Comparison of ENCODE assay signal across 9 mouse cellular contexts in the genomic region with DNA sequence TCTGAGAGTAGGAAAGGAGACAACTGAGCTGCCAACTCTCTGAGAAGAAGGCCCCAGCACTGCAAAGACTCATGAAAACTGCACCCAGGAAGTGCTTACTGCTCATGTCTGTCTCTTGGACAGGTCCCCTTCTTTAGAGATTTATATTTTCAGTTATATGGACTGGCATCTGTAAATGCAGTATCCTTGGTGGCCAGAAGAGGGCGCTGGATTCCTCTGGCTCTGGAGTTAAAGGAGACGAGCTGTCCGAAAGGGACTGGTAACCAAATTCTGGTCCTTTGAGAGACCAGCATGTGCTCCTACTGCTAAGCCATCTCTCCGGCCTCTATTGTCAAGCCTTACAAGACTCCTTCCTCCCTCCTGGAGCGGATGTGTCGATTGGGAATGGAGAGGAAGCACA. TPM values are rescaled to one million over a fixed set of nuclear protein-coding genes. Genes with fewer than 3 reads are reported as not detected.
DNase-seq lines count a peak whose midpoint lies in the region; ATAC-seq and TF ChIP-seq lines count a peak whose summit lies in the region.
"Had no signal": no experiment of that assay in that cellular context is flagged by ENCODE, and none has a peak within 500 bp of the region (broad histone marks: within the 10 kb centered on the region; RNA-seq: fewer than 3 reads in every experiment).

No protein-coding gene starts in this region.

- no peak overlapping the region for H3K4me2 ChIP-seq in stomach, postnatal 0 days (replicated peaks; ENCODE audit: low read depth)
- H3K4me2 ChIP-seq: limb, embryonic 15.5 days had no signal

- H3K27ac ChIP-seq in cortical plate, adult 2 months (ENCODE audit: insufficient read depth, low read length) = no peak overlapping the region
- H3K27ac ChIP-seq in stomach, postnatal 0 days (replicated peaks) = no peak overlapping the region
- H3K27ac ChIP-seq: limb, embryonic 15.5 days had no signal

- no peaks in the 10 kb centered on the region for H3K9me3 ChIP-seq in stomach, postnatal 0 days (ENCODE audit: control insufficient read depth, low read length)
- H3K9me3 ChIP-seq: limb, embryonic 15.5 days had no signal

- peak; percentile 73 for DNase-seq in CD4-positive, CD25-positive, alpha-beta regulatory T cell, adult 2 months (ENCODE audit: low read depth, low spot score)
- no peak for DNase-seq in lung, adult 2 months
- no peak for DNase-seq in lung, adult 18-20 months
- DNase-seq in stomach, postnatal 0 days (ENCODE audit: low spot score) = peak; percentile 50
- DNase-seq in left cerebral cortex, adult 9 months (ENCODE audit: low spot score in 2 of 2) = no peak
- no peak for DNase-seq in right cerebral cortex, adult 18-20 months

- ATAC-seq in CD4-positive, CD25-positive, alpha-beta regulatory T cell, adult 4 months = no peak
- ATAC-seq in stomach, postnatal 0 days (ENCODE audit: low FRiP score, low TSS enrichment) = no peak

- no peaks in the 10 kb centered on the region for H3K4me1 ChIP-seq in lung, adult 2 months (ENCODE audit: control insufficient read depth, insufficient read depth, low read length)
- H3K4me1 ChIP-seq in cortical plate, adult 2 months (ENCODE audit: control insufficient read depth, insufficient read depth, low read length) = no peaks in the 10 kb centered on the region
- no peaks in the 10 kb centered on the region for H3K4me1 ChIP-seq in stomach, postnatal 0 days (replicated peaks; ENCODE audit: control insufficient read depth, insufficient read depth)

- TF ChIP-seq POLR2A in lung, adult 2 months (IDR thresholded peaks at IDR 0.05; ENCODE audit: borderline replicate concordance, extremely low read depth, low read depth, low read length) = no peak
- TF ChIP-seq POLR2A in cortical plate, adult 2 months (IDR thresholded peaks at IDR 0.05; ENCODE audit: extremely low read depth, insufficient read depth, low read length) = no peak

- WGBS in lung, adult 2 months = 48% methylated on average over 6 of the region's 6 CpGs
- 43% methylated on average over 6 of the region's 6 CpGs for WGBS in stomach, postnatal 0 days

- no peaks in the 10 kb centered on the region for H3K36me3 ChIP-seq in stomach, postnatal 0 days (ENCODE audit: control insufficient read depth, insufficient read depth, low read length)
- H3K36me3 ChIP-seq: limb, embryonic 15.5 days had no signal

- TF ChIP-seq EP300 in stomach, postnatal 0 days (optimal IDR thresholded peaks at IDR 0.05) = no peak

- H3K4me3 ChIP-seq in lung, adult 2 months (replicated peaks; ENCODE audit: extremely low read depth, low read depth, low read length) = no peak overlapping the region
- H3K4me3 ChIP-seq in cortical plate, adult 2 months (ENCODE audit: insufficient read depth, low read length) = no peak overlapping the region
- H3K4me3 ChIP-seq in stomach, postnatal 0 days (ENCODE audit: low read depth, low read length) = no peak overlapping the region
- H3K4me3 ChIP-seq: limb, embryonic 15.5 days had no signal

- H3K27me3 ChIP-seq in stomach, postnatal 0 days (ENCODE audit: control insufficient read depth, insufficient read depth, low read length) = no peaks in the 10 kb centered on the region

- H3K9ac ChIP-seq in stomach, postnatal 0 days (ENCODE audit: low read length) = no peak overlapping the region
- H3K9ac ChIP-seq: limb, embryonic 15.5 days had no signal

- peak; percentile 60 for TF ChIP-seq CTCF in lung, adult 2 months (IDR thresholded peaks at IDR 0.05; ENCODE audit: insufficient read depth, low read length)
- peak; percentile 34 for TF ChIP-seq CTCF in cortical plate, adult 2 months (IDR thresholded peaks at IDR 0.05; ENCODE audit: extremely low read depth, insufficient read depth, low read length)
- TF ChIP-seq CTCF in stomach, postnatal 0 days (IDR thresholded peaks at IDR 0.05; ENCODE audit: low read depth) = peak; percentile 73

RNA-seq across cellular contexts. Expression of a gene that starts 26.9 kb away (rescaled TPM):
- polyA plus RNA-seq in CD4-positive, CD25-positive, alpha-beta regulatory T cell, adult 4 months (2017; shearing (Covaris generic)) = 1 to 10 TPM; 3.2 to 4.8 TPM
- 48.2 and 55.8 TPM in 2 replicates for polyA plus RNA-seq in lung, adult 2 months (2012; rRNA removed)
- polyA plus RNA-seq in cortical plate, adult 2 months (2012; rRNA removed) = 17.3 and 19.3 TPM in 2 replicates
- 3.5 and 3.6 TPM in 2 replicates for polyA plus RNA-seq in stomach, postnatal 0 days (2015; fragmentation: Nextera tagmentation; extraction: Ambion mirVana)

RNA-seq across cellular contexts. Expression of a gene that starts 28.9 kb away (rescaled TPM):
- polyA plus RNA-seq in CD4-positive, CD25-positive, alpha-beta regulatory T cell, adult 4 months (2017; shearing (Covaris generic)) = 10 to 100 TPM; 11.5 to 15.6 TPM
- polyA plus RNA-seq in lung, adult 2 months (2012; rRNA removed) = 14.1 and 14.5 TPM in 2 replicates
- 13.9 and 14.5 TPM in 2 replicates for polyA plus RNA-seq in cortical plate, adult 2 months (2012; rRNA removed)
- polyA plus RNA-seq in stomach, postnatal 0 days (2015; fragmentation: Nextera tagmentation; extraction: Ambion mirVana) = 6.9 and 7.8 TPM in 2 replicates

RNA-seq across cellular contexts. Expression of a gene that starts 55.2 kb away (rescaled TPM):
- 1 to 10 TPM; 8.2 to 8.6 TPM for polyA plus RNA-seq in CD4-positive, CD25-positive, alpha-beta regulatory T cell, adult 4 months (2017; shearing (Covaris generic))
- 22.0 and 22.5 TPM in 2 replicates for polyA plus RNA-seq in lung, adult 2 months (2012; rRNA removed)
- 2.4 and 2.6 TPM in 2 replicates for polyA plus RNA-seq in cortical plate, adult 2 months (2012; rRNA removed)
- 5.9 and 6.6 TPM in 2 replicates for polyA plus RNA-seq in stomach, postnatal 0 days (2015; fragmentation: Nextera tagmentation; extraction: Ambion mirVana)

Comparison
In these comparisons a context has a peak if more than half of its experiments do, and no peak if none do; other contexts are left out.
1. DNase-seq: peak in CD4-positive, CD25-positive, alpha-beta regulatory T cell, adult 2 months (single experiment) and stomach, postnatal 0 days (single experiment); none in lung, adult 2 months (single experiment), lung, adult 18-20 months (0 of 2), left cerebral cortex, adult 9 months (0 of 2) and right cerebral cortex, adult 18-20 months (single experiment).
2. Peak in every context shown above with its lines, with median percentiles within 50 percentile points of each other: CTCF ChIP-seq.